Mouse (Mus musculus) ovary, postnatal 36 days (tissue): ENCODE data around the gene Tsga10.
A peak's percentile ranks its signal among the peaks of the same experiment; 100 is the strongest.
"Not testable (repeated sequence)": the region's sequence is repeated elsewhere in the genome, so short reads cannot be mapped to it uniquely, and the experiment has no call there.

Experiments
- DNase-seq: peaks from one replicate; pipeline ENCODE4 v3.0.0; 2022; ENCODE audit warnings: low spot score, mixed read lengths

Tsga10 gene

GRCm38 (mm10) chr1:37719761-37720640, 146.2 kb downstream of the Tsga10 start, which contains the start of gene 2010300C02Rik:
Gene 2010300C02Rik (minus strand): TSS chr1:37720085.
- peak; percentile 71 for DNase-seq

GRCm38 (mm10) chr1:37719030-37719723, 147.1 kb downstream of the Tsga10 start:
- DNase-seq = no peak

- no peak for DNase-seq
Observed at GRCm38 (mm10) chr1:37718516-37718915, 147.7 kb downstream of the Tsga10 start.

GRCm38 (mm10) chr1:37717415-37718195, 148.6 kb downstream of the Tsga10 start:
- no peak for DNase-seq

- DNase-seq = not testable (repeated sequence)
Observed at GRCm38 (mm10) chr1:37712357-37712737, 153.9 kb downstream of the Tsga10 start.

- no peak for DNase-seq
Observed at GRCm38 (mm10) chr1:37711596-37712356, 154.5 kb downstream of the Tsga10 start.

GRCm38 (mm10) chr1:37711082-37711481, 155.1 kb downstream of the Tsga10 start:
- no peak for DNase-seq

- no peak for DNase-seq
Observed at GRCm38 (mm10) chr1:37709736-37710135, 156.5 kb downstream of the Tsga10 start.

- no peak for DNase-seq
Observed at GRCm38 (mm10) chr1:37708270-37708955, 157.8 kb downstream of the Tsga10 start.
